ENCODE assay signal across 27 mouse cellular contexts in the genomic region with DNA sequence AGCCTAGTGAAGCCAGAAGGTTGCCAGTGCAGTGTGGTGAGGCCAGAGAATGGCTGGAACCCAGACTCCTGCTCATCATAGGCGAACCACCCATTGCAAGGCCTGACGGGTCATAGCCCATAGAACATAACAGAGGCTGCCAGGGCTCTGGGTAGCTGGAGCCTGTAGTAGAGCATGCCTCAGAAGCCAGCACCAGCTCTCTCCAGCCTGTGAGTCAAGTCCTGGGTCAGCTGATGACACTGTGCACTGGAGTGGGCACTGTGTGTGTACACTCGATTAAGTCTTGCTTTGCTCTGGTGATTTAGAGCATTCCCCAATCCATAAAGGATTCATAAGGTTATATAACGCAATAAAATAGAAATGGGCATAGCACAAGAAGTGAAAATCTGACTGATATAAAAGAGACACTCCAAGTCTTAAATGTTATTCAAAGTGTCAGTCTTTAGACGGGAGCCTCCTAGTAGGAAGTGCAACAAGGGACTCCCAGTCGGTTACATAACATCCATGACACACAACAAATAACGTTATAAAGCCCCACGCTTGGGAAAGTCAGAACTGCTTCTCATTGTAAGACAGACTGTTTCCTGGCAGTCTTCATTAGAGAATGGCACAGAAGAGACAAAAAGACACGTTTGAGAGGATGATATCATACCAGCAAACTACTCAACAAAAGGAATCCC. TPM values are rescaled to one million over a fixed set of nuclear protein-coding genes. Genes with fewer than 3 reads are reported as not detected.
DNase-seq lines count a peak whose midpoint lies in the region; ATAC-seq and TF ChIP-seq lines count a peak whose summit lies in the region.
"Had no signal": no experiment of that assay in that cellular context is flagged by ENCODE, and none has a peak within 500 bp of the region (broad histone marks: within the 10 kb centered on the region; RNA-seq: fewer than 3 reads in every experiment).

No protein-coding gene starts in this region.

- WGBS in forebrain, embryonic 10.5 days: 90% methylated on average over 9 of the region's 9 CpGs
- 86% methylated on average over 9 of the region's 9 CpGs for WGBS in forebrain, postnatal 0 days
- WGBS in hindbrain, embryonic 10.5 days: 86% methylated on average over 9 of the region's 9 CpGs
- 81% methylated on average over 9 of the region's 9 CpGs for WGBS in hindbrain, embryonic 14.5 days
- 76% methylated on average over 9 of the region's 9 CpGs for WGBS in stomach, postnatal 0 days

- POLR2A ChIA-PET in Patski (lab: Charles Lee): no interaction called here

- H3K9me3 ChIP-seq in forebrain, embryonic 10.5 days: no peaks in the 10 kb centered on the region
- H3K9me3 ChIP-seq in forebrain, postnatal 0 days (ENCODE audit: low read length): no peaks in the 10 kb centered on the region
- no peaks in the 10 kb centered on the region for H3K9me3 ChIP-seq in hindbrain, embryonic 10.5 days
- no peaks in the 10 kb centered on the region for H3K9me3 ChIP-seq in hindbrain, embryonic 14.5 days (ENCODE audit: control insufficient read depth, low read length)
- H3K9me3 ChIP-seq in stomach, postnatal 0 days (ENCODE audit: control insufficient read depth, low read length): no peaks in the 10 kb centered on the region
- H3K9me3 ChIP-seq: embryonic facial prominence, embryonic 13.5 days; embryonic facial prominence, embryonic 15.5 days; forebrain, embryonic 13.5 days; forebrain, embryonic 15.5 days had no signal

- H3K36me3 ChIP-seq in forebrain, embryonic 10.5 days (replicated peaks): no peaks in the 10 kb centered on the region
- H3K36me3 ChIP-seq in forebrain, postnatal 0 days (ENCODE audit: insufficient read depth): no peaks in the 10 kb centered on the region
- H3K36me3 ChIP-seq in hindbrain, embryonic 10.5 days: no peaks in the 10 kb centered on the region
- H3K36me3 ChIP-seq in hindbrain, embryonic 14.5 days (replicated peaks; ENCODE audit: control insufficient read depth, insufficient read depth): no peaks in the 10 kb centered on the region
- no peaks in the 10 kb centered on the region for H3K36me3 ChIP-seq in stomach, postnatal 0 days (ENCODE audit: control insufficient read depth, insufficient read depth, low read length)
- H3K36me3 ChIP-seq: embryonic facial prominence, embryonic 13.5 days; embryonic facial prominence, embryonic 15.5 days; forebrain, embryonic 15.5 days; G1E had no signal

- H3K27ac ChIP-seq in forebrain, embryonic 10.5 days: peak overlapping the region; percentile 2; the same call in 1 of the 2 replicates
- no peak overlapping the region for H3K27ac ChIP-seq in forebrain, postnatal 0 days (ENCODE audit: low read depth, low read length)
- H3K27ac ChIP-seq in hindbrain, embryonic 10.5 days: peak overlapping the region; percentile 2; the same call in 1 of the 2 replicates
- no peak overlapping the region for H3K27ac ChIP-seq in hindbrain, embryonic 14.5 days
- no peak overlapping the region for H3K27ac ChIP-seq in stomach, postnatal 0 days (replicated peaks)
- H3K27ac ChIP-seq: embryonic facial prominence, embryonic 13.5 days; embryonic facial prominence, embryonic 15.5 days; forebrain, embryonic 13.5 days; forebrain, embryonic 15.5 days had no signal

- no peak overlapping the region for H3K9ac ChIP-seq in forebrain, postnatal 0 days
- H3K9ac ChIP-seq in hindbrain, embryonic 14.5 days: no peak overlapping the region
- H3K9ac ChIP-seq in stomach, postnatal 0 days (ENCODE audit: low read length): no peak overlapping the region
- H3K9ac ChIP-seq: embryonic facial prominence, embryonic 13.5 days; embryonic facial prominence, embryonic 15.5 days; forebrain, embryonic 13.5 days; forebrain, embryonic 15.5 days had no signal

- H3K4me1 ChIP-seq in forebrain, embryonic 10.5 days: peaks cover 18% of the 10 kb centered on the region
- H3K4me1 ChIP-seq in forebrain, postnatal 0 days (ENCODE audit: insufficient read depth): no peaks in the 10 kb centered on the region
- peaks cover 19% of the 10 kb centered on the region for H3K4me1 ChIP-seq in hindbrain, embryonic 10.5 days (replicated peaks)
- H3K4me1 ChIP-seq in hindbrain, embryonic 14.5 days (replicated peaks; ENCODE audit: control insufficient read depth, insufficient read depth, low read length): no peaks in the 10 kb centered on the region
- H3K4me1 ChIP-seq in stomach, postnatal 0 days (replicated peaks; ENCODE audit: control insufficient read depth, insufficient read depth): no peaks in the 10 kb centered on the region
- H3K4me1 ChIP-seq: embryonic facial prominence, embryonic 13.5 days; embryonic facial prominence, embryonic 15.5 days; forebrain, embryonic 13.5 days; forebrain, embryonic 15.5 days had no signal

- ATAC-seq in forebrain, postnatal 0 days: no peak
- ATAC-seq in hindbrain, embryonic 14.5 days (ENCODE audit: low FRiP score): no peak
- peak; percentile 92 for ATAC-seq in Patski
- ATAC-seq in megakaryocyte, adult 5-6 weeks (ENCODE audit: poor library complexity, severe bottlenecking): peak; percentile 53
- ATAC-seq in stomach, postnatal 0 days (ENCODE audit: low FRiP score, low TSS enrichment): no peak
- ATAC-seq: CD4-positive, CD25-positive, alpha-beta regulatory T cell, adult 4 months; forebrain, embryonic 13.5 days; forebrain, embryonic 15.5 days had no signal

- no peaks in the 10 kb centered on the region for H3K27me3 ChIP-seq in forebrain, embryonic 10.5 days (ENCODE audit: poor library complexity, severe bottlenecking)
- no peaks in the 10 kb centered on the region for H3K27me3 ChIP-seq in forebrain, postnatal 0 days (ENCODE audit: insufficient read depth, low read length)
- no peaks in the 10 kb centered on the region for H3K27me3 ChIP-seq in hindbrain, embryonic 10.5 days (ENCODE audit: insufficient read depth, poor library complexity, severe bottlenecking)
- H3K27me3 ChIP-seq in hindbrain, embryonic 14.5 days (ENCODE audit: control insufficient read depth, insufficient read depth, low read length): no peaks in the 10 kb centered on the region
- H3K27me3 ChIP-seq in Patski: no peaks in the 10 kb centered on the region
- H3K27me3 ChIP-seq in stomach, postnatal 0 days (ENCODE audit: control insufficient read depth, insufficient read depth, low read length): no peaks in the 10 kb centered on the region
- H3K27me3 ChIP-seq: CH12.LX; embryonic facial prominence, embryonic 13.5 days; embryonic facial prominence, embryonic 15.5 days; forebrain, embryonic 13.5 days; forebrain, embryonic 15.5 days had no signal

- no peak for TF ChIP-seq EP300 in stomach, postnatal 0 days (optimal IDR thresholded peaks at IDR 0.05)

- CTCF ChIA-PET in Patski (lab: Charles Lee): no interaction called here

- DNase-seq in forebrain, embryonic 10.5 days (ENCODE audit: extremely low spot score, low spot score): no peak
- no peak for DNase-seq in forebrain, postnatal 0 days
- no peak for DNase-seq in hindbrain, embryonic 10.5 days (ENCODE audit: low spot score)
- DNase-seq in hindbrain, embryonic 14.5 days (ENCODE audit: low spot score): no peak
- peak; percentile 53 for DNase-seq in Patski (ENCODE audit: low read depth, low spot score)
- DNase-seq in stomach, postnatal 0 days (ENCODE audit: low spot score): no peak
- DNase-seq in layer of hippocampus, adult 9-10 months (ENCODE audit: low spot score): no peak
- DNase-seq: adrenal gland, adult 2 months; adrenal gland, postnatal 10 days; adrenal gland, postnatal 25 days; B cell, adult 2 months; cerebellum, adult 11 months; cerebellum, adult 18-20 months; cerebellum, adult 8-10 months; cerebellum, adult 9-11 months; cerebellum, postnatal 14 days; cerebellum, postnatal 36 days; embryo, embryonic 11 days had no signal

- H3K4me2 ChIP-seq in forebrain, postnatal 0 days (ENCODE audit: low read depth): no peak overlapping the region
- no peak overlapping the region for H3K4me2 ChIP-seq in hindbrain, embryonic 14.5 days (replicated peaks)
- no peak overlapping the region for H3K4me2 ChIP-seq in stomach, postnatal 0 days (replicated peaks; ENCODE audit: low read depth)
- H3K4me2 ChIP-seq: embryonic facial prominence, embryonic 13.5 days; embryonic facial prominence, embryonic 15.5 days; forebrain, embryonic 13.5 days; forebrain, embryonic 15.5 days had no signal

- no peak for TF ChIP-seq CTCF in forebrain, postnatal 0 days (IDR thresholded peaks at IDR 0.05; ENCODE audit: low read depth)
- no peak for TF ChIP-seq CTCF in Patski (IDR thresholded peaks at IDR 0.05)
- TF ChIP-seq CTCF in stomach, postnatal 0 days (IDR thresholded peaks at IDR 0.05; ENCODE audit: low read depth): no peak

- H3K4me3 ChIP-seq in forebrain, embryonic 10.5 days: no peak overlapping the region
- no peak overlapping the region for H3K4me3 ChIP-seq in forebrain, postnatal 0 days (ENCODE audit: low read depth, low read length)
- no peak overlapping the region for H3K4me3 ChIP-seq in hindbrain, embryonic 10.5 days
- H3K4me3 ChIP-seq in hindbrain, embryonic 14.5 days (replicated peaks; ENCODE audit: low read length): no peak overlapping the region
- H3K4me3 ChIP-seq in stomach, postnatal 0 days (ENCODE audit: low read depth, low read length): no peak overlapping the region
- H3K4me3 ChIP-seq: embryonic facial prominence, embryonic 13.5 days; embryonic facial prominence, embryonic 15.5 days; erythroblast, embryonic 14.5 days; forebrain, embryonic 13.5 days; forebrain, embryonic 15.5 days had no signal

- in situ Hi-C loops in Patski (cut with MboI; ENCODE audit: low pct_unique_long_range_greater_than_20kb): loop anchor here (5.0 kb wide), 1 partner anchor 40 kb away; no protein-coding TSS in a partner anchor

RNA-seq across cellular contexts. Expression of gene Zmiz1, which starts 47.0 kb away (rescaled TPM):
- 38.8 and 42.5 TPM in 2 replicates for polyA plus RNA-seq in forebrain, embryonic 10.5 days (2016; fragmentation: Nextera tagmentation; extraction: Ambion mirVana)
- total RNA-seq in forebrain, postnatal 0 days (2014; rRNA removed): 48.5 and 75.6 TPM in 2 replicates
- polyA plus RNA-seq in forebrain, postnatal 0 days (2015; fragmentation: Nextera tagmentation; extraction: Ambion mirVana): 27.7 and 38.0 TPM in 2 replicates
- 44.4 and 60.1 TPM in 2 replicates for polyA plus RNA-seq in hindbrain, embryonic 10.5 days (2016; fragmentation: Nextera tagmentation; extraction: Ambion mirVana)
- polyA plus RNA-seq in hindbrain, embryonic 14.5 days (2014; fragmentation: Nextera tagmentation; extraction: Ambion mirVana): 70.0 and 70.6 TPM in 2 replicates
- polyA plus RNA-seq in Patski (2021): 55.2 TPM
- 88.9 and 90.1 TPM in 2 replicates for total RNA-seq in megakaryocyte, adult 5-6 weeks (2015)
- 11.4 and 15.6 TPM in 2 replicates for total RNA-seq in megakaryocyte, adult 5-6 weeks (2017)
- 13.0 and 13.8 TPM in 2 replicates for polyA plus RNA-seq in stomach, postnatal 0 days (2015; fragmentation: Nextera tagmentation; extraction: Ambion mirVana)

Comparison
In these comparisons a context has a peak if more than half of its experiments do, and no peak if none do; other contexts are left out.
1. H3K27ac ChIP-seq: peak in forebrain, embryonic 10.5 days (single experiment) and hindbrain, embryonic 10.5 days (single experiment); none in forebrain, postnatal 0 days (single experiment), hindbrain, embryonic 14.5 days (single experiment) and stomach, postnatal 0 days (single experiment).
2. ATAC-seq: peak in Patski (single experiment) and megakaryocyte, adult 5-6 weeks (single experiment); none in forebrain, postnatal 0 days (single experiment), hindbrain, embryonic 14.5 days (single experiment) and stomach, postnatal 0 days (single experiment).